Mouse (Mus musculus): Measurements from ENCODE around the gene Uox.

Uox gene

DNA sequence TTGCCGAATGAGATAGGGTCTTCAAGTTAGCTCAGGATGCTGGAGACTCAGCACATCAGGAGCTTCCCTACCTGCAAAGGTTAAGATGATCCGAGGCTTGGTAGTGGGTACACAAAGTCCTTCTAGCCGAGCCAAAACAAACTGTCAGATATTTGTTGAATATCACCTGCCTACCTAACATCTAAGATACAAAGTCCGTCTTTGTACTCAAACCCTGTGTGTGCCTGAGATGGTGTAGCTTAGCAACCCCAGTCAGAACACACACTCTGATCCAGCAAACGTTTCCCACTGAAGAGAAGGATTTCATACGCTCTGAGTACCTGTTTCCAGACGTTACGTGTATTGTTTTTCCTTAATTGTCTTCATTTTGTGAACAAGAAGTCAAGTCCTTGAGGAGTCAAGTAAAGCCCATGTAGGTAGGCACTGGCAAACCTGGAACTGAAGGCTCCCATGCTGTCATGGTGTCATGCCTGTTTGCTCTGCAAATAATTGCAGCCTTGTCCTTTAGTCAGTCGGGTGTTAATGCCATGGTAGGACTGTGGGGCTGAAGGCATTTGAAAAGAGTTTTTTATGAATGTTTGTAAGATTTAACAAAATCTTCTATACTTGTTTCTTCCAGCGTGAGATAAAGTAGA is at the start of gene Uox:
Gene Uox, plus strand, starts transcription at position 279 of the 635 bp plus-strand sequence.
- no peak for DNase-seq (ENCODE audit: low read depth, low spot score)

DNA sequence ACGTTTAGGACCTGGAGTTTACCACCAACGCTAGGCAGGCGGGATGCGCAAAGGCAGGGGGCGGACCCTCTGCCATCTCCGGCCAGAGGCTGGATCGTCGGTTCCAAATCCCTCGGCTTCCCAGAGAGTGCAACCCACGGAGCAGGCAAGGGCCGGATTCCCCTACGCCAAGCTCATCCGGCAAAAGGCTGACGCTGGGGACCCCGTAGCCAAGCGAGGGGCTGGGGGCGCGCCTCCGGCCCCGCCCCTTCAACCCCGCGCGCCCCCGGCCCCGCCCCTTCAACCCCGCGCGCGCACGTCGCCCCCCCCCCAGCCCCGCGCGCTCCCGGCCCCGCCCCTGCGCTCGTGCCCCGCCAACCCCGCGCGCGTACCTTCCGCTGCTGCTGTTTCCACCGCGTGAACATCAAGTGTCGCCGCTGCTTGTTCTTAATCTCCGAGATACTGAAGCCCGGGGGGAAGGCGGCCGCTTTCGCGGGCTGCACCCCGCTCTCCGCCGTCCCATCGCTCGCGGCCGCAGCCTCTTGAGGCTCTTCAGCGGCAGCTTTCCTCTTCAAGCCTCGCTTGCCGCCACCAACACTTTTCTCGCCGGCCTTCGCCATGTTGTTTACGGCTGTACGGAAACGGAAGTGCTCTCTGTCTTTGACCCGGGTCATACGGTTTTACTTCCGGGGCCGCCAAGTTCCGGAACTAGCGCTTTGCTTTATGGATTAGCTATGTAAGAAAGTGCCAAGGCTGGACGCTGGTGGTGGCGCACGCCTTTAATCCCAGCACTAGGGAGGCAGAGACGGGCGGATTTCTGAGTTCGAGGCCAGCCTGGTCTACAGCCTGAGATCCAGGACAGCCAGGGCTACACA is 49.2 kb upstream of the Uox start, which contains the start of gene Rpf1:
Gene Rpf1, minus strand, starts transcription at position 632 of the 854 bp plus-strand sequence.
- peak; percentile 89 for DNase-seq (ENCODE audit: low read depth, low spot score)

DNA sequence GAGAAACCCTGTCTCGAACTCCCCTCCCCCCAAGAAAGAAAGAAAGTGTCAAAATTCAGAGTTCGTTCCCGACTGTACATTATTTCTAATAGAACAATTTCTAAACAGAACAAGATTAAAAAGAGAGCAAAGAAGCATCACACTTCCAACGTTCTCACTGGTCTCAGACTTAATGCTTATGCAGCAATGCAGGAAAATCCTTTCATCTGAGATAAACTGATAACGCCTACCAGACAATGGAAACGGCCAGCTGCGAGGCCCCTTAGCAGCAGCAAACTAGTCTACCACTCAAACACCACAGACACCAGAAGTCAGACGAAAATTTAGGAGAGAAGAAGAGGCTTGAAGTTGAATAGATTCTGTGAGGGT is 48.6 kb upstream of the Uox start:
- DNase-seq (ENCODE audit: low read depth, low spot score): no peak

DNA sequence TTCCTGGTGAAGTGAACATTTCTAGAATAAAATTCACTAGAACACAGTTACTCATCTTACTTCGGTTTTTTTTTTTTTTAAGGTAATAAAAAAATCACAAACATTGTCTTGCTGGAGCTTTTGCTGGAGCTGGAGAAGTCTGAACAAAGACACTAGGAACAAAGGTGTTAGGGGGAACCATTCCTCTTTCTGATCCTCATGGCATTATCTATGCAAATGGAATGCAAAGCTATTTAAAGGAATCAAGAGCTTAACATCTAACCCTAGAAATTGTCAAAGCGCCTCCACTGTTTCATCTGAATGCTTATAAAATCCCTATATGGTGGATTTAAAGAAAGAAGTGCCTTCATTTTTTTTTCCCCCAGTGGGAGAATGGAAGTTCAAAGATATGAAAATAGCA is 41.9 kb upstream of the Uox start:
- no peak for DNase-seq (ENCODE audit: low read depth, low spot score)

DNA sequence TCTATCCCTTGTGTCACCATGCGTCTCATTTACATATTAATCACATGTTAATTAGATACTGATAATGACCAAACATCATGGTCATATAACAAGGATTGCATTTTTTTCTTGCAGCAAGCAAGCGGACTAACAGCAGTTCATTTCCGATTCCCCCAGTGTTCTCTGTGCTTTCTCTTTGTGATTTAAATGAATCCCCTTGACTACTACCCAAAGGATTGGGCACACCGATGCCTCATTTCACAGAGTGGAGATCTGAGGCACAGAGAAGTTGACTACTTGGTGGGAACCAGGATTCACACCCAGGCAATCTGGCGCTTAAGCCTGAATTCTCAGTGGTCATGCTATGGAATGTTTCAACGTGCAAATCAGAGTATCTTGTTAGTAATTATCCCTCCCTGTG is 35.2 kb upstream of the Uox start:
- DNase-seq (ENCODE audit: low read depth, low spot score): no peak

DNA sequence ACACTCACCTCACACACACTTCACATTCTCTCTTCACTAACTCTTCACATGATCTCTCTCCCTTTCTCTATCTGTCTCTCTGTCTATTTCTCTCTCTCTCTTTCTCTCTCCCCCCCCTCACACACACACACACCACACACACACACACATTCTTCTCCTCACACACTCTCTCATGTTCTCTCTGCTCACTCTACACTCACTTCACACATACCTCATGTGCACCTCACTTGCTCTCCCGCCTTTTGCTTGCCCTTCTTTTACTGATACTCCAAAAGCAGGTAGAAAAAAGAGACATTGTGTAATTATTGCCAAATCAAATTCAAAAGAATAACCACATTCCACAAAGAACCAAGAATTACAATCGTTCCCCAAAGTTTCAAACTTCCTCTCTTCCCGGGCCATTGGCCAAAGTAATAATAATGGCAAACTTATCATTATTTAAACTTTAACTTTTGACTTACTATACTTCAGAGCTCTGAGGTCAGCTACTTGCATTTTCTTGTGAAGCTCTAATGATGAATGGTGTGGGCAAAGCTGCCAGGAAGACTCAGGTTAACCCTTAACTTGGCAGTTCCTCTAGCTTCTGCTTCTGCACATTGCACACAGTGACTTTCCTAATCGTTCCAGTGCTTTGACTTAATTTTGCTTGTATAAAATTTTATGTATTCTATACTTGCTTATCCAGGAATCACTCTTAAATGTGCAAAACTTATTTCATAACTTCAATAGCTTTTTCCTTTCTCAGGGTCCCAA is 29.5 kb upstream of the Uox start:
- DNase-seq (ENCODE audit: low read depth, low spot score): no peak

DNA sequence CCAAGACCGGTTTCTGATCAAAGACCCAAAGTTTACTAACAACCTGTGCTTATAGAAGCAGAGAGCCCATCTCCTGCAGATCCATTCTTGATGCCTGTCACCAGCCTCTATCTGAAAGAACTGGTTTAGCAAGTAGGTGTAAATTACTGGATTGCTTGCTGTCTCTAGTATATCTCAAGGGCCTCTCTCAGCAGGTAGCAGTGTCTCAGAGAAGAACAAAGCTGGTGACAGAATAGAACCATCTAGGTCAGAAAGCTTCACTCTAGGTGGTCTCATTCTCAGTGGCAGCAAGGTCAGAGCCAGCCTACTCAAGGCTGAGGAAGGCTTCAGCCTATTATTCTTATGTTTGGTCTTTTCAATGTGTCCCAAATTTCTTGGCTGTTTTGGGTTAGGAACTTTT is 26.6 kb upstream of the Uox start:
- no peak for DNase-seq (ENCODE audit: low read depth, low spot score)

DNA sequence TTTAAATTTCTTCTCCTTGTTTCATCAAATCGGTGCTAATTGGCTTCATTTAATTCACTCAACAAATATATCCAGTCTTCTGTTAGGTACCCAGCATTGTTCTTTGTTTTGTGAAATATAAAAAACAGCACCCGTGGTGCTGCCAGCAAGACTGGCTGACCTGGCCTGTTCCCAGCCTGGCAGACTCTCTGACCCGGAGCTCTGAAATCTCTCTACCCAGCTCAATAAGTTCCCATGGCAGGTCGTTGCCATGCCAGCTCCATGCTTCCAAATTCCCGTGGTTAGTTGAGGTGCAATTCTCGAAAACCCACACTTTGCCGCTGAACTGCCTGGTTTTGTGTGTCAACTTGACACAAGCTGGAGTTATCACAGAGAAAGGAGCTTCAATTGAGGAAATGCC is 15.4 kb upstream of the Uox start:
- DNase-seq (ENCODE audit: low read depth, low spot score): no peak

DNA sequence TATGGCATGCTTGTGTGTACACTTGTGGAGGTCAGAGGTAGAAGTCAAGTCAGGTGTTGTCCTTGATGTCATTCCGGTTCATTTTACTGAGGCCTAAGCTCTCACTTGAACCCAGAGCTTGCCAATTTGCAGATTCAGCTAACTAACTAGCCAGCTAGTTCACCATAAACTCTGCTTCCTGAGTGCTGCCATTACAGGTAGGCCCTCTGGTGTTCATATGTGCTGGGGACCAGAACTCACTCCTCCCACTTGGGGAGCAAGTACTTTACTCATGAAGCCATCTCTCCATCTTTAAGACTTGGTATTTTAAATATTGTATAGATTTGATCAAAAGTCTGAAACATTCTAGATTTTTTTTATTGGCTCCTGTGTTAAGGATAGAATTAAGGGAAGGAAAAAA is 13.7 kb upstream of the Uox start:
- no peak for DNase-seq (ENCODE audit: low read depth, low spot score)

DNA sequence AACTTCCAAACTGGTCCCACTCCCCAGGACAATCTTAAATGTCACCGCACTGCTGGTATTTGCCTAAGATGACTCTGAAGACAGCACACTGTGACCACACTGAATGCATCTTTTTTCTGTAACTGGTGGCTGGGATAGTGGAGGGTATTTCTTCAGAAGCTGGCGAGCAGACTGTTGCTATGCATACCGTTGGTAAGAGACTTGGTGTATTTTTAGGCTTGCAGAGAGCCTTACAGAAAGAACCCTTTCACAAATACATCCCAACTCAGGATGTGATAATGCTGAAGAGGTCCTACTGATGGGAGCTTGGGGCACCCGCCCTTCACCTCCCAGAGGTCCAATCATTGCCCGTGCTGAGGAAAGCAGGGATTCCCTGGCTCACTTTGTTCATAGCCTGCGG is 12.7 kb upstream of the Uox start:
- DNase-seq (ENCODE audit: low read depth, low spot score): no peak

DNA sequence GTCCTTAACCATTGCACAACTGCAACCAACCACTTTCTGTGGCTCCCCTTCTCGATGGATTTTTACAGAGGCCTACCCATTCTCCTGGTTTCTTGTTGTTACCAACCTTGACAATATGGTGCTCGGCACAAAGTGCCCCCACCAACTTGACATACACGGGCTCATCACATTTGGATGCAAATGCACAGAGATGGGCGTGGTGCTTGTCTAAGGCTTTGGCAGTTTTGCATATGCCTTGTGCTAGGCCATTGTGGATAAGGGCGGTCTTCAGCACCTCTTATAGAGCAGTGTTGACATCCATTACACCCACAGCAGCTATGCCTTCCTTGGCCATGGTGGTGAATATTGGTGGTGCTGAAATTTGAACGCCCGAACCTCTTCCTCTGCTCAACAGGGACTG is 7.3 kb upstream of the Uox start:
- no peak for DNase-seq (ENCODE audit: low read depth, low spot score)

DNA sequence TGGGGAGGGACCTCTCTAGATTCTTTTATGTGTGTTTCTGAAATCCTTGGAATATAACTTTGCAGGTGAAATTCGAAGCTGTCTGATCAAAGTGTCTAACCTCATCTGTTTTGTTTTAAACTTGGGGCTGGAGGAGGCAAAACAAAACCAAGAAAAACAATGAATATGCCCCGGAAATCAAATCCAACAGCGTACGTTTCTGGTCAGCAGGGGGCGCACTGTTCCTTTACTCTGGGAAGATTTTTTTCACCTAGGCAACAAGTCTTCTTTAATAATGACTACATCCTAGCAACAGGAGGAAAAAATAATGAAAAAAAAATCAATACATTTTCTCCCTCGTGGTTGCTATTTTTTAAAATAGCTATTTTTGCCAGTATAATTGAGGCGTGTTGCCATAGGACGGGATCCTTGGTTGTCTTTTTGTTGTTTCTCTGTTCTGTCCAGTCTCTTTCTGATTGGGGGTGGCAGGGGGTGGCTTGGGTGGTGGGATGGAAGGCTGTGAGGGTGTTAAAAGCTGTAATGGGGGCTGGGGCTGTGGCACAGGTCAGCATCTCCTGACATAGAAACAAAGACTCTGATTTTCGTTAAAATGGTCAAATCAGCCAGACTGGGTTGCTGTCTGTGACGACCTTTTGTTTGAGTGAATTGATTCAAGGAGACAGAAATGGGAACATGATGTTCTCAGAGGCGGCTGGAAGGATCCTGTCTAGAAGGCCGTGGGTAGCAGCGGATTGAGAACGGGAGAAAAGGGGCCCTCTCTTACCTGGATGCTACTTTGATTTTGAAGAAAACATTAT is 5.8 kb upstream of the Uox start:
- peak; percentile 32 for DNase-seq (ENCODE audit: low read depth, low spot score)

DNA sequence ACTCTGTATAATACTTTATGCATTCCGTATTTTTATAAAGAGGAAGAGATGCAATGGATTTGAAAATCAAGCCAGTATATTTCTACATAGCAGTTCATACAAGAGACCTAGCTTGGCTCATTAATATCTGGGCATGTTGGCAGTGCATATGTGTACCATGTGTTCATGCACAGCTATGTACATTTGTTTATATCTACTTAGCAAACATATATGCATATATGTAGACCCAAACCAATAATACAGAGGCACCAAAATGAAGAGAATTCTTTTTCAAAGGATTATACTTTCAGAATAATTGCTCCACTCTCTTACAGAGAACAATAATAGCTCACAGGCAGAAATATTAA is 5.2 kb upstream of the Uox start:
- no peak for DNase-seq (ENCODE audit: low read depth, low spot score)

DNA sequence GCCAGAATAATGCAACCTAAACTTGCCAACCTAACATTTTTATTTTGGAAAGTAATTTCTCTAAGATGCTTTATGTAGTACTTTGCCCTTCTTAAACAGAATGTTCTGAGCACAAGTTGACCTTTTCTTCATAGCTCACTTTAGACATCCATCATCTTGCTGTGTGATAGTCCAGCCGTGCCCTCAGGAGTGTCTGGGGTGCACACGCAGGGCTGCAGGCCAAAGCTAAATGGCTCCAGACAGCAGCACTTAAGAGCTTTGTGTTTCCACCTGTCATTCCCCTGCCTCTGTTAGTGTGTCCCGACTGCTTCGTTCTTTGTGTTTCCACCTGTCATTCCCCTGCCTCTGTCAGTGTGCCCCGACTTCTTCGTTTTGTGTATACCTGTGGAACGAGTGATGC is 2.9 kb upstream of the Uox start:
- DNase-seq (ENCODE audit: low read depth, low spot score): no peak

DNA sequence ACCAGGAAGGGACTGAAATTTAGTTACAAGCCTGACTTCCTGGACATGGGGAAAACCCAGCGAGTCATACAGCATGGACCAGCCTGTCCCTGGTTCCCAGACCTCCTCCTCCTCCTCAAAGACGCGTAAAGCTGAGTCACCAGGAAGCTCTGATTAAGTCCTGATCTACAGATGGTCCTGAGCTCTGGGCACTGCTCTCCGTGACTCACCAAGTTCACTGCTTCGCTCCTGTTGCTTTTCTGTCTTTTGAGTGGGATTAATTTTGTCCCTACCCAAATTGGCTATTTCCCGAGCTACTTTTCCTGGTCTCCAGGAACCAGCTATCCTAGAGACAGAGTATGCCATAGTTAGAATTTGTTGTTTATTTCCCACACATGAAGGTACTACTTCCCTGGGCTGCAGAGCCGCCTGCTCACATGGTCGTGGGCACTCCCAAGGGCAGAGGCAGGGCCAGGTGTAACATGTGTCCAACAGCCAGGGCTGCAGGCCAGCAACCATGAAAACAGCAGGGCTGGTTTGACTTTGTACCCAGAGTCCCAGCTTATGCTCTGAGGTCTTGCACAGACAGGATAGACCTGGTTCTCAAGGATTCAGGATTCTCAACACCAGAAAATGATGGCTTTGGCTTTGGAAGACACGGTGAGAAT is 2.2 kb upstream of the Uox start:
- DNase-seq (ENCODE audit: low read depth, low spot score): no peak

DNA sequence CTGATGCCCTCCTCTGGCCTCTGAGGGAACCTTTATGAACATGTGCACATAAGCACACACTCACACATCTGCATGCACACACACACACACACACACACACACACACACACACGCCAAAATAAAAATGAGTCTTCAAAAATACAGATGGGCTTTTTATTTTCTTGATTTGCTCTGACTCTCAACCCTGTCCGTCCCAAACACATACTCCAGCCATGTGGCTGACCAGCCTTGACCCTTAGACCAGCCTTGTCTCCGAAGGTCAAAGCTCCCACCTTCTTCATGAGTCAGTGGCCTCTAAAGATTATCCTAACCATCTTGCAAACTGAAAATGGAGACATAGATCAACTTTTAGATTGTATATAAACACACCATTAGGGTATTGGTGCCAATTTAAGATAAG is 632 bp upstream of the Uox start:
- DNase-seq (ENCODE audit: low read depth, low spot score): no peak

DNA sequence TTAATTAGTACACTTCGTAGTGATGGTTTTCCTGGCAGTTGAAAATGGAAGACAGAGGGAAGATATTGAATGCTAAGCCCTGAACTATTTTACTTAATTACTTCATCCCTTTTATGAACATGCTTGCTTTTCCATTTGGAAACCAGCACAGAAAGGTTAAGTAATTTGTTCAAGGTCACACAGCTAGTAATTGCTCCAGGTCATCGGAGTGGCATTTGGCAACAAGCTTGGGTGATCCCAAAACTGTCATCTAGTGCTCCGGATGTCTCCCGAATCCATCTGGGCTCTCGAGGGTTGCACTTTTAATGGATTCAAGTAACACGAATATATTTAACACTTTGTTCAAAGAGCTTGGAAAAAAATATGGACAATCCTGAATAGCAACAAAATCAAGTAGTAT is 713 bp downstream of the Uox start:
- DNase-seq (ENCODE audit: low read depth, low spot score): no peak

DNA sequence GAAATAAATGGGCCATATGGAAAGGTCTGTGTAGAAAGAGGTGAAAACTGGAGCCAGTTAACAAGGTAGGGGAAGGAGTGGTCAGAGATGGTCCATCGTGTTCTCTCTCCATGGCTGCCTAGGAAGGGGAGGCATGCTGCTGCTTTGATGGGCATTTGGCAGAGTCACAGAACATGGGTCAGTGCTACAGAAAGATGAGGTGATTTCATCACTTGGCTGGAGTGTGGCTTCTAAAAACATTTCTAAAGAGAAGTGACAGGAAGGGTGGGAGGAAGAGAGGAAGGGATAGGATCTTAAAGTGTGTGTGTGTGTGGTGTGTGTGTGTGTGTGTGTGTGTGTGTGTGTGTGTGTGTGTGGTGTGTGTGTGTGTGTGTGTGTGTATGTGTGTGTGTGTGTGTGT is 1.1 kb downstream of the Uox start:
- no peak for DNase-seq (ENCODE audit: low read depth, low spot score)

DNA sequence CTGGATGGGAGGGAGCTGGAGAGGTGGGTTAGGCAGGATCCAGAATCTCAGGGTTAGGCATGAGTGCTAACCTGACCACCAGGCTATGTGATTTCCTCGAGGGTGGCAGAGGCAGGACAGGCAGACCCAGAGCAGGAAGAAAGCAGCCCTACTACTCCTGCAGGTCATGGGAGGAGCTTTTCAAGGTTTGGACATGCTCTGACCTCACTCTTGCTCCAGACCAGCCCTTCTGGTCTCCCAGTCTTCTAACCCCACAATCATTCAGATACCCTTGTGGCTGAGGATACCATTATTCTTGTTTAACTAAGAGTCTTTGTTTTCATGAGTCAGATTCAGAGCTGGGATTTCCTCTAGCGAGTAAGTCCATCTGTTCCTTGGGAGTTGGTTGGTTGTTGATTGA is 7.4 kb downstream of the Uox start:
- DNase-seq (ENCODE audit: low read depth, low spot score): no peak

DNA sequence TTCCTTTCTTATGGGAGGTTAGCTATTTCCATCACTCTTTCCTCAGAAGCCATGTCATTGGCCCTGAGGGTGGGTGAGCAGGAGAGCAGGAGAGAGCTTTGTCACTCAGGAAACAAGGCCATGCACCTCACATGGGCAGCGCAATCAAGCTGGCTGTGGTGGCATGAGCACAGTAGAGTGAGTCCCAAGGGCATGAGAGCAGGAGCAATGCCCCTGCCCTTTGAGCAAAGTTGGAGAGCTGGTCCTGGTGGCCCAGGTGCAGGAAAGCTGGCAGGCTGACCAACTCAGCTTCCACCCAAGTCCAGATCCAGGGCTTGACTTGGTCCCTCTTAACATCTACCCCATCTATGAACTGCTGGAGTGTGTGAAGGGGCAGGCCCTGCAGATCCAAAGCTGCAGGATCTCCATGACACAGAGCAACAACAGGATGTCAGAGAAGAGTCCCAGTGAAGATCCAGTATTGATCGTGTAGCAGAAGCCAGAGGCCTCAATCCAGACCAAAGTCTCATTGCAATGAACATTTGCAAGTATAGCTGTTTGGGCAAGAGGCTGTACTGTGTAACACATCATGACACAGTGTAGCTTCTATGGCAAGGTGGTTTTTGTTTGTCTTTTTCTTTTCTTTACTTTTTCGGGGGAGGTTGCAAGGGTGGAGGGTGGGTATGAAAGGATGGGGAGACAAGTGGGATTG is 10.0 kb downstream of the Uox start:
- no peak for DNase-seq (ENCODE audit: low read depth, low spot score)

DNA sequence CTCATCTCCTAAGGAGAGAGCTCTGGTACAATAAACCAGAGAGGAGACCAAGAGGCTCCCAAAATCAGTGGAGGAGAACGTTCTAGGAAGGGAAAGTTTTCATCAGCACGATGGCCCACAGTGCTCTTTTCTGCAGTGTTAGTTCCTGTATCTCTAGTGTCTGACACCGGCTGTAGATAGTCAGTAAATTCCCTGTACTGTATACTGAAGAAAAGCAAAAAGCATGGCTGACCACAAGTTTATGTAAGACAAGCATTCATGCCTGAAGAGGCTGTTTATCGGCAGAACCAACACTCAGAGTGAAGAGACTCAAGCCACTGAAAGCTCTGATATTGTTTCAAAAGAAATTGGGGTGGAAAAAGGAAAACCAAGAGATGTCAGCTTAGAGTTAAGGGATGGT is 13.3 kb downstream of the Uox start:
- no peak for DNase-seq (ENCODE audit: low read depth, low spot score)

All from retina, adult 2 months (tissue).